Mouse (Mus musculus) forebrain, embryonic 13.5 days (tissue): ENCODE data around the gene Tamm41. TPM values are rescaled to one million over a fixed set of nuclear protein-coding genes. Genes with fewer than 3 reads are reported as not detected.

Source experiments
- ATAC-seq: fragments of 200-750 bp; cut with Nextera tagmentation; 2 replicates; pipeline ENCODE4 v1.8.0; 2017
- H3K27ac ChIP-seq: fragments of 300-500 bp; sonication (generic); 2 replicates; pipeline ENCODE4 v1.5.1; 2015; ENCODE audit warnings: inconsistent platforms, mild to moderate bottlenecking, moderate library complexity
- H3K27me3 ChIP-seq: fragments of 300-500 bp; sonication (generic); 2 replicates; pipeline ENCODE4 v1.6.1; 2015; ENCODE audit warnings: mild to moderate bottlenecking, inconsistent platforms
- H3K36me3 ChIP-seq: fragments of 300-500 bp; sonication (generic); 2 replicates; pipeline ENCODE4 v1.6.1; 2015; ENCODE audit warnings: mild to moderate bottlenecking, inconsistent platforms; ENCODE audit not compliant: poor library complexity, severe bottlenecking
- H3K4me1 ChIP-seq: fragments of 300-500 bp; sonication (generic); 2 replicates; pipeline ENCODE4 v1.6.1; 2015; ENCODE audit warnings: inconsistent platforms
- H3K4me2 ChIP-seq: fragments of 300-500 bp; sonication (generic); 2 replicates; pipeline ENCODE4 v1.6.1; 2015; ENCODE audit warnings: inconsistent platforms, mild to moderate bottlenecking, moderate library complexity
- H3K4me3 ChIP-seq: fragments of 300-500 bp; sonication (generic); 2 replicates; pipeline ENCODE4 v1.5.1; 2015; ENCODE audit warnings: mild to moderate bottlenecking, inconsistent platforms
- H3K9ac ChIP-seq: fragments of 300-500 bp; sonication (generic); 2 replicates; pipeline ENCODE4 v1.6.1; 2015; ENCODE audit warnings: mild to moderate bottlenecking, inconsistent platforms
- H3K9me3 ChIP-seq: fragments of 300-500 bp; sonication (generic); replicated peaks from 2 replicates; pipeline ENCODE4 v1.6.1; 2016; ENCODE audit warnings: inconsistent platforms
- WGBS: fragments of 180-500 bp; shearing (Covaris S2); methylation state at CpG from one replicate; pipeline ENCODE4 v1.1.7; 2015; 5-methylcytosine and 5-hydroxymethylcytosine counted together
- polyA plus RNA-seq: library from polyadenylated mRNA; unstranded; fragments of >200 nt; fragmentation: Nextera tagmentation; extraction: Ambion mirVana; gene quantifications from 2 replicates; pipeline ENCODE4 v1.2.1, GENCODE M21; 2015

Tamm41 gene
- polyA plus RNA-seq, 1 experiment from 2014 or later = 70.9 TPM

GRCm38 (mm10) chr6:114968361-114969212 is 69.1 kb downstream of the Tamm41 start:
- WGBS = under 1% methylated on average over 73 of the region's 82 CpGs
- peak; percentile 78 for ATAC-seq
- peaks cover 48% of the 10 kb centered on the region for H3K27me3 ChIP-seq

GRCm38 (mm10) chr6:114967623-114968022 is 70.1 kb downstream of the Tamm41 start:
- Histone ChIP-seq H3K27ac (no peak overlapping the region), H3K4me1 (peaks cover 26% of the 10 kb centered on the region; the same call in 1 of the 2 replicates), H3K27me3 (peaks cover 48% of the 10 kb centered on the region), H3K9me3 (no peaks in the 10 kb centered on the region), H3K36me3 (no peaks in the 10 kb centered on the region), H3K4me2 (peak overlapping the region; percentile 100), H3K4me3 (peak overlapping the region; percentile 69; the same call in 1 of the 2 replicates), H3K9ac (no peak overlapping the region)
- WGBS = 33% methylated on average over 12 of the region's 12 CpGs
- ATAC-seq = no peak

More at GRCm38 (mm10) chr6:114968361-114969212, 69.1 kb downstream of the Tamm41 start:
- Histone ChIP-seq H3K9me3 (no peaks in the 10 kb centered on the region), H3K27ac (no peak overlapping the region), H3K4me1 (peaks cover 26% of the 10 kb centered on the region; the same call in 1 of the 2 replicates), H3K4me3 (peak overlapping the region; percentile 69), H3K36me3 (no peaks in the 10 kb centered on the region), H3K4me2 (peak overlapping the region; percentile 100), H3K9ac (peak overlapping the region; percentile 73)

- Histone ChIP-seq H3K36me3 (no peaks in the 10 kb centered on the region), H3K9me3 (no peaks in the 10 kb centered on the region), H3K4me2 (no peak overlapping the region), H3K27ac (no peak overlapping the region), H3K4me1 (peaks cover 24% of the 10 kb centered on the region; the same call in 1 of the 2 replicates), H3K9ac (no peak overlapping the region), H3K4me3 (no peak overlapping the region), H3K27me3 (peaks cover 46% of the 10 kb centered on the region)
- WGBS = 29% methylated on average over 2 of the region's 2 CpGs
- no peak for ATAC-seq
Observed at GRCm38 (mm10) chr6:114966396-114967154, 71.1 kb downstream of the Tamm41 start.

- no peak overlapping the region for H3K9ac ChIP-seq
- no peak overlapping the region for H3K27ac ChIP-seq
- peaks cover 21% of the 10 kb centered on the region; the same call in 1 of the 2 replicates for H3K4me1 ChIP-seq
- 93% methylated on average over 3 of the region's 3 CpGs for WGBS
- no peak overlapping the region for H3K4me3 ChIP-seq
- no peaks in the 10 kb centered on the region for H3K9me3 ChIP-seq
- H3K36me3 ChIP-seq = no peaks in the 10 kb centered on the region
- H3K27me3 ChIP-seq = peaks cover 46% of the 10 kb centered on the region
- ATAC-seq = no peak
- H3K4me2 ChIP-seq = no peak overlapping the region
Observed at GRCm38 (mm10) chr6:114965802-114966201, 71.9 kb downstream of the Tamm41 start.

- peaks cover 21% of the 10 kb centered on the region; the same call in 1 of the 2 replicates for H3K4me1 ChIP-seq
- H3K36me3 ChIP-seq = no peaks in the 10 kb centered on the region
- H3K4me3 ChIP-seq = no peak overlapping the region
- no peak overlapping the region for H3K27ac ChIP-seq
- H3K4me2 ChIP-seq = no peak overlapping the region
- H3K9me3 ChIP-seq = no peaks in the 10 kb centered on the region
- no peak overlapping the region for H3K9ac ChIP-seq
- H3K27me3 ChIP-seq = peaks cover 42% of the 10 kb centered on the region
- no peak for ATAC-seq
- 77% methylated on average over 8 of the region's 8 CpGs for WGBS
Observed at GRCm38 (mm10) chr6:114965396-114965795, 72.3 kb downstream of the Tamm41 start.

GRCm38 (mm10) chr6:114964235-114964634 is 73.4 kb downstream of the Tamm41 start:
- WGBS = 92% methylated on average over 2 of the region's 2 CpGs
- Histone ChIP-seq H3K27me3 (peaks cover 32% of the 10 kb centered on the region), H3K4me2 (no peak overlapping the region), H3K27ac (no peak overlapping the region), H3K9me3 (no peaks in the 10 kb centered on the region), H3K4me3 (no peak overlapping the region), H3K36me3 (no peaks in the 10 kb centered on the region), H3K4me1 (peaks cover 12% of the 10 kb centered on the region; the same call in 1 of the 2 replicates), H3K9ac (no peak overlapping the region)
- ATAC-seq = no peak

GRCm38 (mm10) chr6:114963636-114964035 is 74.0 kb downstream of the Tamm41 start:
- H3K27ac ChIP-seq = no peak overlapping the region
- H3K9ac ChIP-seq = no peak overlapping the region
- no peak overlapping the region for H3K4me2 ChIP-seq
- WGBS = 67% methylated on average over 5 of the region's 5 CpGs
- H3K27me3 ChIP-seq = peaks cover 27% of the 10 kb centered on the region
- peaks cover 6% of the 10 kb centered on the region; the same call in 1 of the 2 replicates for H3K4me1 ChIP-seq
- no peaks in the 10 kb centered on the region for H3K9me3 ChIP-seq
- H3K36me3 ChIP-seq = no peaks in the 10 kb centered on the region
- no peak overlapping the region for H3K4me3 ChIP-seq
- ATAC-seq = no peak

GRCm38 (mm10) chr6:114961276-114962068 is 76.2 kb downstream of the Tamm41 start:
- no peak overlapping the region for H3K4me2 ChIP-seq
- no peak for ATAC-seq
- H3K9me3 ChIP-seq = no peaks in the 10 kb centered on the region
- no peak overlapping the region for H3K27ac ChIP-seq
- no peaks in the 10 kb centered on the region for H3K4me1 ChIP-seq
- no peak overlapping the region for H3K4me3 ChIP-seq
- H3K27me3 ChIP-seq = peaks cover 9% of the 10 kb centered on the region
- H3K9ac ChIP-seq = no peak overlapping the region
- WGBS = 80% methylated on average over 10 of the region's 10 CpGs
- H3K36me3 ChIP-seq = no peaks in the 10 kb centered on the region

GRCm38 (mm10) chr6:114959012-114959398 is 78.7 kb downstream of the Tamm41 start:
- H3K9me3 ChIP-seq = no peaks in the 10 kb centered on the region
- no peak for ATAC-seq
- 90% methylated on average over 6 of the region's 6 CpGs for WGBS
- H3K4me3 ChIP-seq = no peak overlapping the region
- H3K4me1 ChIP-seq = no peaks in the 10 kb centered on the region
- H3K9ac ChIP-seq = no peak overlapping the region
- no peaks in the 10 kb centered on the region for H3K36me3 ChIP-seq
- no peak overlapping the region for H3K4me2 ChIP-seq
- no peaks in the 10 kb centered on the region for H3K27me3 ChIP-seq
- H3K27ac ChIP-seq = no peak overlapping the region

- Histone ChIP-seq H3K9me3 (no peaks in the 10 kb centered on the region), H3K4me2 (no peak overlapping the region), H3K4me1 (no peaks in the 10 kb centered on the region), H3K27ac (no peak overlapping the region), H3K27me3 (no peaks in the 10 kb centered on the region), H3K4me3 (no peak overlapping the region), H3K36me3 (no peaks in the 10 kb centered on the region), H3K9ac (no peak overlapping the region)
- no peak for ATAC-seq
- WGBS = 82% methylated on average over 10 of the region's 10 CpGs
Observed at GRCm38 (mm10) chr6:114958249-114959011, 79.2 kb downstream of the Tamm41 start.

GRCm38 (mm10) chr6:114957756-114958155 is 79.9 kb downstream of the Tamm41 start:
- no peaks in the 10 kb centered on the region for H3K27me3 ChIP-seq
- no peak overlapping the region for H3K27ac ChIP-seq
- no peaks in the 10 kb centered on the region for H3K9me3 ChIP-seq
- H3K4me2 ChIP-seq = no peak overlapping the region
- 81% methylated on average over 12 of the region's 12 CpGs for WGBS
- ATAC-seq = no peak
- H3K9ac ChIP-seq = no peak overlapping the region
- H3K4me1 ChIP-seq = peaks cover under 1% of the 10 kb centered on the region
- H3K36me3 ChIP-seq = no peaks in the 10 kb centered on the region
- H3K4me3 ChIP-seq = no peak overlapping the region
